Mouse (Mus musculus) liver, postnatal 0 days (tissue): ENCODE measurements around the gene Chrna5. TPM values are rescaled to one million over a fixed set of nuclear protein-coding genes. Genes with fewer than 3 reads are reported as not detected.
A peak's percentile ranks its signal among the peaks of the same experiment; 100 is the strongest.

Source experiments
- ATAC-seq: fragments of 200-750 bp; cut with Nextera tagmentation; 2 replicates; pipeline ENCODE4 v1.8.0; 2017; ENCODE audit warnings: mild to moderate bottlenecking, moderate library complexity
- DNase-seq: peaks from one replicate; pipeline ENCODE4 v3.0.0-alpha.2; 2016
- H3K27ac ChIP-seq: fragments of 300-500 bp; sonication (generic); 2 replicates; pipeline ENCODE4 v1.5.1; 2014; ENCODE audit warnings: antibody characterized with exemption, moderate library complexity, mild to moderate bottlenecking, low read depth
- H3K27me3 ChIP-seq: fragments of 300-500 bp; sonication (generic); 2 replicates; pipeline ENCODE4 v1.6.1; 2014; ENCODE audit warnings: low read length, control low read depth, mixed read lengths; ENCODE audit not compliant: insufficient read depth
- H3K36me3 ChIP-seq: fragments of 300-500 bp; sonication (generic); replicated peaks from 2 replicates; pipeline ENCODE4 v1.6.1; 2014; ENCODE audit warnings: mild to moderate bottlenecking, control low read depth, low read length, moderate library complexity, mixed read lengths; ENCODE audit not compliant: insufficient read depth
- H3K4me1 ChIP-seq: fragments of 300-500 bp; sonication (generic); 2 replicates; pipeline ENCODE4 v1.6.1; 2014; ENCODE audit warnings: antibody characterized with exemption, mild to moderate bottlenecking, control low read depth; ENCODE audit not compliant: insufficient read depth
- H3K4me2 ChIP-seq: fragments of 300-500 bp; sonication (generic); 2 replicates; pipeline ENCODE4 v1.6.1; 2014; ENCODE audit warnings: low read depth, mild to moderate bottlenecking, low read length, moderate library complexity, mixed read lengths
- H3K4me3 ChIP-seq: fragments of 300-500 bp; sonication (generic); 2 replicates; pipeline ENCODE4 v1.5.1; 2014; ENCODE audit warnings: low read depth, low read length
- H3K9ac ChIP-seq: fragments of 300-500 bp; sonication (generic); replicated peaks from 2 replicates; pipeline ENCODE4 v1.6.1; 2014; ENCODE audit warnings: mild to moderate bottlenecking, moderate library complexity
- H3K9me3 ChIP-seq: fragments of 300-500 bp; sonication (generic); 2 replicates; pipeline ENCODE4 v1.6.1; 2016; ENCODE audit warnings: mild to moderate bottlenecking, control low read depth, low read length, mixed read lengths
- CTCF ChIP-seq: sonication (generic); IDR thresholded peaks from 2 replicates; pipeline ENCODE4 v1.5.1; 2016; ENCODE audit warnings: antibody characterized with exemption, low read depth
- EP300 ChIP-seq: IDR thresholded peaks from 2 replicates; pipeline ENCODE4 v1.6.1; 2016; ENCODE audit warnings: antibody characterized with exemption, low read depth, mild to moderate bottlenecking
- WGBS: fragments of 180-500 bp; shearing (Covaris S2); extraction: QIAGEN DNeasy Blood & Tissue Kit; methylation state at CpG from one replicate; pipeline ENCODE4 v1.1.7; 2014; ENCODE audit not compliant: insufficient replicate concordance; 5-methylcytosine and 5-hydroxymethylcytosine counted together
- polyA plus RNA-seq: library from polyadenylated mRNA; unstranded; fragments of >200 nt; fragmentation: Nextera tagmentation; extraction: Ambion mirVana; gene quantifications from 2 replicates; pipeline ENCODE4 v1.2.1, GENCODE M21; 2015

Gene Chrna5
- polyA plus RNA-seq, 1 experiment from 2014 or later: not detected

GRCm38 (mm10) chr9:54950575-54951321 lies 29.9 kb upstream of the Chrna5 start, which contains the start of the genes Psma4 and AY074887:
Gene Psma4 (plus strand): TSS chr9:54950790.
Gene AY074887 (minus strand): TSS chr9:54950998.
- peak within 1 kb of the TSS; percentile 83 for H3K4me3 ChIP-seq
- H3K4me1 ChIP-seq: peaks cover 15% of the 10 kb centered on the region
- H3K36me3 ChIP-seq: peaks cover 15% of the 10 kb centered on the region
- no peaks in the 10 kb centered on the region for H3K9me3 ChIP-seq
- DNase-seq (peak; percentile 97), ATAC-seq (peak; percentile 98)
- peak within 1 kb of the TSS; percentile 80 for H3K9ac ChIP-seq
- under 1% methylated on average over 62 of the region's 65 CpGs for WGBS
- H3K27ac ChIP-seq: peak within 1 kb of the TSS; percentile 80
- H3K27me3 ChIP-seq: no peaks in the 10 kb centered on the region
- TF ChIP-seq EP300: no peak
- TF ChIP-seq CTCF: no peak
- peak within 1 kb of the TSS; percentile 78 for H3K4me2 ChIP-seq

GRCm38 (mm10) chr9:54961059-54961458 lies 19.6 kb upstream of the Chrna5 start:
- ATAC-seq: no peak
- H3K36me3 ChIP-seq: peaks cover 25% of the 10 kb centered on the region
- TF ChIP-seq EP300 (no peak), CTCF (no peak)

GRCm38 (mm10) chr9:54963669-54964068 lies 17.0 kb upstream of the Chrna5 start:
- H3K4me2 ChIP-seq: no peak overlapping the region
- H3K4me1 ChIP-seq: no peaks in the 10 kb centered on the region
- no peak overlapping the region for H3K4me3 ChIP-seq
- no peaks in the 10 kb centered on the region for H3K27me3 ChIP-seq
- DNase-seq (no peak), ATAC-seq (no peak)
- H3K36me3 ChIP-seq: peaks cover 2% of the 10 kb centered on the region
- no peak for TF ChIP-seq EP300
- no peak for TF ChIP-seq CTCF
- H3K27ac ChIP-seq: no peak overlapping the region
- H3K9ac ChIP-seq: no peak overlapping the region
- 0 out of 2 replicates have a peak, but pooled peaks cover 3% of the 10 kb centered on the region for H3K9me3 ChIP-seq

More at GRCm38 (mm10) chr9:54961059-54961458, 19.6 kb upstream of the Chrna5 start:
- H3K9me3 ChIP-seq: 0 out of 2 replicates have a peak, but pooled peaks cover 3% of the 10 kb centered on the region
- H3K4me3 ChIP-seq: no peak overlapping the region
- no peaks in the 10 kb centered on the region for H3K4me1 ChIP-seq
- 83% methylated on average over 4 of the region's 4 CpGs for WGBS
- no peak overlapping the region for H3K27ac ChIP-seq
- no peak for DNase-seq
- H3K4me2 ChIP-seq: no peak overlapping the region
- no peak overlapping the region for H3K9ac ChIP-seq
- H3K27me3 ChIP-seq: no peaks in the 10 kb centered on the region

GRCm38 (mm10) chr9:54969972-54970637 lies 10.6 kb upstream of the Chrna5 start:
- H3K4me3 ChIP-seq: no peak overlapping the region
- H3K27ac ChIP-seq: no peak overlapping the region
- TF ChIP-seq CTCF (no peak), EP300 (no peak)
- no peaks in the 10 kb centered on the region for H3K9me3 ChIP-seq
- 34% methylated on average over 8 of the region's 8 CpGs for WGBS
- ATAC-seq (no peak), DNase-seq (no peak)
- H3K9ac ChIP-seq: no peak overlapping the region
- H3K4me1 ChIP-seq: no peaks in the 10 kb centered on the region
- H3K27me3 ChIP-seq: no peaks in the 10 kb centered on the region
- H3K4me2 ChIP-seq: no peak overlapping the region
- no peaks in the 10 kb centered on the region for H3K36me3 ChIP-seq

- no peak overlapping the region for H3K9ac ChIP-seq
- no peak for TF ChIP-seq CTCF
- no peak for TF ChIP-seq EP300
- under 1% methylated on average over 74 of the region's 85 CpGs for WGBS
- ATAC-seq (peak; percentile 67; the same call in 1 of the 2 replicates), DNase-seq (peak; percentile 60)
- no peaks in the 10 kb centered on the region for H3K36me3 ChIP-seq
- peak overlapping the region; percentile 56 for H3K4me3 ChIP-seq
- peak overlapping the region; percentile 91 for H3K4me2 ChIP-seq
- no peaks in the 10 kb centered on the region for H3K9me3 ChIP-seq
- peaks cover 40% of the 10 kb centered on the region for H3K27me3 ChIP-seq
- H3K4me1 ChIP-seq: peaks cover 10% of the 10 kb centered on the region
- no peak overlapping the region for H3K27ac ChIP-seq
Measured at GRCm38 (mm10) chr9:54981291-54982191, 861 bp downstream of the Chrna5 start.
